Mouse (Mus musculus): Measurements from ENCODE around the gene Col6a5. TPM values are rescaled to one million over a fixed set of nuclear protein-coding genes. Genes with fewer than 3 reads are reported as not detected.

Gene Col6a5
- polyA plus RNA-seq, 1 experiment from 2014 or later = 0.52 TPM

DNA sequence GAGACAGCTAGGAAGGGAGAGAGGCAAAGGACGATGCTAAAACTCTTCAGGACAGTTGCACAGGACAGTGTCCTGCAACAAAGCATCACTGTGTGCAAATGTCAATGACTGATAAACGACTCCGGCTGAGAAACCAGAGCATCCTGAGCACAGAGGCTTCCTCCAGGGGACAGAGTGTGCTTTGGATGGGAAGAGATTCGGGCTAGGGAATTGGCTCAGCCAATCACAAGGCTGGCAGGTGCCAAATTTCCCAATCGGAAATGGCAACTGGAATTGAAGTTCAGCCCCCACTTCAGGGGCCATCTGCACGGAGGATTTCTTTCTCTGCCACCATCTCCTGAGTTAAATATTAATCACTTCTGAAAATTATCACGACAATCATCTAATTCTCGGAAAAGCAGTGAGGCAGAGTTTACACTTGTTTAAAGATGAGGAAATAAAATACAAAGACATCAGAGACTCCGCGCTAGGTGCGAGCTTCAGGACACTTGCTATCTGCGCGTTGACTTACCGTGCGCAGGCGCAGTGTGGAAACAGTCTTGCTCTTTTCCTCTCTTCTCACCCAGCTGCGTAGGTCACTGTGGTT lies 151.4 kb downstream of the Col6a5 start:
- WGBS = 84% methylated on average over 17 of the region's 17 CpGs

More for the DNA sequence above, 151.4 kb downstream of the Col6a5 start:
- no peaks in the 10 kb centered on the region for H3K27me3 ChIP-seq (replicated peaks)
- no peaks in the 10 kb centered on the region for H3K4me1 ChIP-seq
- H3K4me2 ChIP-seq = no peak overlapping the region
- no peak overlapping the region for H3K27ac ChIP-seq
- ATAC-seq (replicated peaks) = no peak
- no peak overlapping the region for H3K4me3 ChIP-seq
- no peak overlapping the region for H3K9ac ChIP-seq
- no peaks in the 10 kb centered on the region for H3K9me3 ChIP-seq
- no peaks in the 10 kb centered on the region for H3K36me3 ChIP-seq (replicated peaks)

Other genes starting within 250 kb of the Col6a5 start
- 0.15 and 0.23 TPM in 2 replicates for gene Col6a6, start 132.5 kb downstream of the Col6a5 start, polyA plus RNA-seq (2015; fragmentation: Nextera tagmentation; extraction: Ambion mirVana)
- 1.8 TPM in 2 replicates for gene Col6a4, start 136.1 kb upstream of the Col6a5 start, polyA plus RNA-seq (2015; fragmentation: Nextera tagmentation; extraction: Ambion mirVana)
- 4.5 and 4.9 TPM in 2 replicates for gene Glyctk, start 197.5 kb upstream of the Col6a5 start, polyA plus RNA-seq (2015; fragmentation: Nextera tagmentation; extraction: Ambion mirVana)
- 40.5 and 41.1 TPM in 2 replicates for gene Wdr82, start 210.3 kb upstream of the Col6a5 start, polyA plus RNA-seq (2015; fragmentation: Nextera tagmentation; extraction: Ambion mirVana)
- gene Ppm1m, start 239.1 kb upstream of the Col6a5 start, polyA plus RNA-seq (2015; fragmentation: Nextera tagmentation; extraction: Ambion mirVana) = 17.2 and 20.5 TPM in 2 replicates
- gene Twf2, start 242.5 kb upstream of the Col6a5 start, polyA plus RNA-seq (2015; fragmentation: Nextera tagmentation; extraction: Ambion mirVana) = 51.8 and 55.8 TPM in 2 replicates